Mouse (Mus musculus) small intestine, adult 2 months (tissue): ENCODE data around the gene Rhoa. TPM values are rescaled to one million over a fixed set of nuclear protein-coding genes. Genes with fewer than 3 reads are reported as not detected.
"Not testable (repeated sequence)": the region's sequence is repeated elsewhere in the genome, so short reads cannot be mapped to it uniquely, and the experiment has no call there.

Experiments used
- H3K27ac ChIP-seq: fragments of 200-500 bp; 2 replicates; pipeline ENCODE4 v1.5.1; 2012; ENCODE audit warnings: low read depth, low read length, control low read depth, inconsistent platforms; ENCODE audit not compliant: insufficient read depth
- H3K27me3 ChIP-seq: fragments of 200-500 bp; 2 replicates; pipeline ENCODE4 v1.6.1; 2012; ENCODE audit warnings: mild to moderate bottlenecking, moderate library complexity, low read length, inconsistent platforms; ENCODE audit not compliant: control insufficient read depth, insufficient read depth
- H3K36me3 ChIP-seq: fragments of 200-500 bp; 2 replicates; pipeline ENCODE4 v1.6.1; 2012; ENCODE audit warnings: mild to moderate bottlenecking, low read length, control low read depth, inconsistent platforms; ENCODE audit not compliant: control insufficient read depth, insufficient read depth
- H3K4me1 ChIP-seq: fragments of 200-500 bp; 2 replicates; pipeline ENCODE4 v1.6.1; 2012; ENCODE audit warnings: low read length, inconsistent platforms, mixed read lengths; ENCODE audit not compliant: control insufficient read depth, insufficient read depth, insufficient read length
- H3K4me3 ChIP-seq: fragments of 200-500 bp; 2 replicates; pipeline ENCODE4 v1.5.1; 2012; ENCODE audit warnings: low read depth, mild to moderate bottlenecking, control low read depth, inconsistent platforms, low read length, moderate library complexity
- CTCF ChIP-seq: fragments of 200-500 bp; IDR thresholded peaks from 2 replicates; pipeline ENCODE4 v1.5.1; 2012; ENCODE audit warnings: low read depth, mild to moderate bottlenecking, control low read depth, inconsistent platforms, low read length, moderate library complexity, mixed read lengths; ENCODE audit not compliant: insufficient replicate concordance, insufficient read length; ENCODE audit errors: extremely low read depth
- POLR2A ChIP-seq: fragments of 200-500 bp; IDR thresholded peaks from 2 replicates; pipeline ENCODE4 v1.6.1; 2012; ENCODE audit warnings: low read depth, mild to moderate bottlenecking, control low read depth, inconsistent platforms, low read length, moderate library complexity
- WGBS: fragments of 180-500 bp; shearing (Covaris S2); methylation state at CpG from one replicate; pipeline ENCODE4 v1.1.7; 2018; 5-methylcytosine and 5-hydroxymethylcytosine counted together
- polyA plus RNA-seq: library from polyadenylated mRNA; depleted of rRNA; stranded (reverse); fragments of >200 nt; gene quantifications from 2 replicates; pipeline ENCODE4 v1.2.3, GENCODE M21; 2012

Gene Rhoa
- polyA plus RNA-seq, 1 experiment, result 70.2 TPM

DNA sequence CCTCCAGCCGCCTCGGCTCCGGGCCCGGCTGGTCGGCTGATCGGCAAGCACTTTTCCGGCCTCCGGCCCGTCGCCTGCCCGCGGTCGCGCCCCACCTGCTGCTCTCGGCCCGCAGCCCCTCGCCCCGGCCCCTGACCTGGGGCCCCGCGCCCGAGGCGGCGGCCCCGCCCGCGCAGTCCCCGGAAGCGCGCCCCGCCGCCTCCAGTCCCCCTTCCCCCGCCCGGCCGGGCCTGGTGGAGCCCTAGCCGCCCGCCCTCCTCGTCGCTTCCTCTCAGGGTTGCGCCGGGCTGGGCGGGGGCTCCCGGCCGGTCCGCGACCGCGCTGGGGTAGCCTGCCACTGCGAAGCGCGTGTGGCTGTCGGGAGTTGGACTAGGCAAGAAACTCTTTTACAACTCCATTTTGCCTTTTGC, 647 bp downstream of the Rhoa start:
- H3K4me3 ChIP-seq, result peak overlapping the region; percentile 93
- H3K36me3 ChIP-seq, result peaks cover 17% of the 10 kb centered on the region
- peak overlapping the region; percentile 99 for H3K27ac ChIP-seq
- no peaks in the 10 kb centered on the region for H3K27me3 ChIP-seq
- TF ChIP-seq POLR2A (no peak), CTCF (no peak)
- under 1% methylated on average over 51 of the region's 51 CpGs for WGBS
- peaks cover 7% of the 10 kb centered on the region; the same call in 1 of the 2 replicates for H3K4me1 ChIP-seq

DNA sequence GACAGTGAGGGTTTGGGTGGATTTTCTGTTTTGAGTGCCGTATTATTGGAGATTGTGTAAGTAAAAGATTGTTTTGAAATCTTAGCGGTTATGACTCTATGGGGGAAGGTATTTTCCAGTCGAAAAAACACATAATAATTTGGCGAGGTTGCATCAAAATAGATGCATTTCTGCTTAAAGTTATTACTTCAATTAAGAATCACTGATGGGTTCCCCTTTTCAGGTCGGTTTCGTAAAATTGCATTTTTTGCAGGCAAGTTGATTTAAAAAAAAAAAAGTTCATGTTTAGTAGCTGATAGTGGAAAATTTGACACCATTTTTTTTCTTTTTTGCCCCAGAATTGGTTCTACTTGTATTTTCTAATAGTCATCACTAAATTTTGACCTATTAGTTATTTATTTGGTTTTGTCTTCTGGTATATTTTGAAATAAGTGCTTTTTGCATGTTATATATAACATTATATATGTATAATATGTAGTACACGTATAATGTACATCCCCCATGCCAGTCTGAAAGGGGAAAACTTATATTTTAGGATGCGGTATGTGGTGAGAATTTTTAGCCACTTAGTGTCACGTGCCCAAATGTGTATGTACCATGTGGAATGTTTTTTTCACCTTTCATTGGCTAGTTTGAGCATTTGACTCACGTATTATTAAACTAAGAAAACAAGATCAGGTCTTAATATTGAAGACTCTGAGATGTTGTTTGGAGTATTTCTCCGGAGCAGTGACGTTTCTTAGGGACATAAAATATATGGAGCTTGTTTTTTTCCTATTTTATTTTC, 1.3 kb downstream of the Rhoa start:
- no peak for TF ChIP-seq POLR2A
- no peak for TF ChIP-seq CTCF
- H3K27ac ChIP-seq, result peak overlapping the region; percentile 99
- 1% methylated on average over 12 of the region's 12 CpGs for WGBS
- H3K4me1 ChIP-seq, result peaks cover 7% of the 10 kb centered on the region; the same call in 1 of the 2 replicates
- peaks cover 15% of the 10 kb centered on the region for H3K36me3 ChIP-seq
- H3K27me3 ChIP-seq, result no peaks in the 10 kb centered on the region
- H3K4me3 ChIP-seq, result peak overlapping the region; percentile 93

DNA sequence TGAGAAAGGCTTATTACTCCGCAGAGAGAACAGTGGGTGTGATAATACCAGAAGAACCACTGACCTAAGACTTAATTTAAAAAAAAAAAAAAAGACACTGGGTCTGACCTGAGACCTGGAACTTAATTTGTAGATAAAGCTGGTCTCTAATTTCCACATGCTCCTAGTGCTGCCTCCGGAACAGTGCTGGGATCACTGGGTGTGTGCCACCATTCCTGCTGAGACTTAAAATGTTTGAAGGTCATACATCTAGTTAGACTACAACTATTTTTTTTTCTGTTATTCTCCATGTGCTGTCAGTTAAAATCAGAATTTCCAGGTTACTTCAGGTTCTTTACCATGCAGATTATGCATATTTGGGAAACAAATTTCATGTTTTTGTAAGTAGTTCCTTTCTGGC, 2.2 kb downstream of the Rhoa start:
- TF ChIP-seq POLR2A (no peak), CTCF (no peak)
- WGBS, result 5% methylated on average over 2 of the region's 2 CpGs
- no peak overlapping the region for H3K4me3 ChIP-seq

DNA sequence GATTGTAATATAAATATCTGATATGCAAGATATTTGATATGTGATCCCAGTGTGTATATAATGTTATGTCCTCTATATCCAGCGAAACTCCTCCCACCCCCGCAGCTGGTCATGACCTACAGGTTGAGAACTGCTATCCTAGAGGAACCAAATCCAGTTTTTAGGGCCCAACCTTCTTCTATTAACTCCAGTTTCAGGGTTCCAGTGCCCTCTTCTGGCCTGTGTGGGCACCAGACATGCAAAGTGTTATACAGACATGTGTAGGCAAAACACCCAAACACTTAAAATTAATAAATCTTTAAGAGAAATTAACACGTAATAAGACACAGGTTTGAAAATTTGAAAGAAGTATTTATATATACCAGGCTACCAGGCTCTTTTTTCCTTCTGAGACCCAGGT, 11.6 kb downstream of the Rhoa start:
- TF ChIP-seq CTCF, result no peak
- no peak for TF ChIP-seq POLR2A
- peaks cover 17% of the 10 kb centered on the region for H3K36me3 ChIP-seq
- WGBS, result 88% methylated on average over 3 of the region's 3 CpGs

More for the DNA sequence above, 2.2 kb downstream of the Rhoa start:
- Histone ChIP-seq H3K27ac (no peak overlapping the region), H3K36me3 (peaks cover 9% of the 10 kb centered on the region), H3K4me1 (peaks cover 7% of the 10 kb centered on the region; the same call in 1 of the 2 replicates), H3K27me3 (no peaks in the 10 kb centered on the region)

DNA sequence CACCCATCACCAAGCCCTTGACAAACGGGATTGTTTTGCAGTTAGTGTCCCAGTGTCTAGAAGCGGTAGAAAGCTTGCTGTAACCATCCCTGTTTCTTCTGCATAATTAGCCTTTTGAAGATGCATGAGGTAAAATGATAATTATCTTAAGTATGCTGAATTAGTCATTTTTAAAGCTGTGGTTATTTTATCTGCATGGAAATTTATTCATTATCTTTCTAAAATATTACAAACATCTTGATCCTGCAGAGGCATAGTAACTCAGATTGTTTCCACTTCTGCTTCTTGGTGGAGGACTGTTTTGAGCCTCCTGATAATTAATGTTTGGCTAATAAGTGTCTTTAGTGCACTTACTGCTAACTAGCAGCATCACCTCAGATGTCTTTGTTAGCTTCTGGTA, 12.5 kb downstream of the Rhoa start:
- 76% methylated on average over 2 of the region's 2 CpGs for WGBS
- H3K36me3 ChIP-seq, result peaks cover 17% of the 10 kb centered on the region
- TF ChIP-seq CTCF, result no peak
- TF ChIP-seq POLR2A, result no peak

More for the DNA sequence above, 11.6 kb downstream of the Rhoa start:
- H3K4me1 ChIP-seq, result no peaks in the 10 kb centered on the region
- H3K27ac ChIP-seq, result no peak overlapping the region
- no peak overlapping the region for H3K4me3 ChIP-seq
- H3K27me3 ChIP-seq, result no peaks in the 10 kb centered on the region

DNA sequence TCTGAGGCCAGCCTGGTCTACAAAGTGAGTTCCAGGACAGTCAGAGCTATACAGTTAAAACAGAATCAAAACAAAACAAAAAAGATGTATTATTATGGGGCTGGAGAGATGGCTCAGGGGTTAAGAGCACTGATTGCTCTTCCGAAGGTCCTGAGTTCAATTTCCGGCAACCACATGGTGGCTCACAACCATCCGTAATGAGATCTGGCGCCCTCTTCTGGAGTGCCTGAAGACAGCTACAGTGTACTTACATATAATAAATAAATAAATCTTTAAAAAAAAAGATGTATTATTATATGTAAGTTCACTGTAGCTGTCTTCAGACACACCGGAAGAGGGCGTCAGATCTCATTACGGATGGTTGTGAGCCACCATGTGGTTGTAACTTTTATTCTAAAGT, 16.1 kb downstream of the Rhoa start:
- 84% methylated on average over 7 of the region's 7 CpGs for WGBS
- H3K4me1 ChIP-seq, H3K27me3 ChIP-seq, H3K27ac ChIP-seq, H3K4me3 ChIP-seq: not testable (repeated sequence)
- peaks cover 16% of the 10 kb centered on the region for H3K36me3 ChIP-seq

More for the DNA sequence above, 12.5 kb downstream of the Rhoa start:
- Histone ChIP-seq H3K4me3 (no peak overlapping the region), H3K4me1 (no peaks in the 10 kb centered on the region), H3K27me3 (no peaks in the 10 kb centered on the region), H3K27ac (no peak overlapping the region)

DNA sequence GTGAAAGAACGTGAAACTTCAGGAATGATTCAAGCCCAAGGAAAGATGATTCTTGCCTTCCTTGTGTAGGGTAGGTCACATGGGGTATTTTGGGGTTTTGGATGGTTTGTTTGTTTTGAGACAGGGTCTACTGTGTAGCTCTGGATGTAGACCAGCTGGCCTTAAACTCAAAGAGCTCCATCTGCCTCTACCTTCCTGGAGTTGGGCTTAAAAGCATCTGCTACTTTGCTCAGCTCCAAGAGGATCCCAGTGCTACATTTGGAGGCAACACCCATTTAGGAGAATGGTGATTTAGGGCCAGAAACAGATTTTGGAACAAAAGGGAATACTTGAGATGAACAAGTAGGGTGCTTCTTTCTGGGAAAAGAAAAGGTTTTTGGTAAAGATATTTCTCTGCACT, 18.9 kb downstream of the Rhoa start:
- TF ChIP-seq POLR2A, result no peak
- no peak for TF ChIP-seq CTCF
- Histone ChIP-seq H3K4me1 (peaks cover 2% of the 10 kb centered on the region; the same call in 1 of the 2 replicates), H3K36me3 (peaks cover 31% of the 10 kb centered on the region), H3K4me3 (no peak overlapping the region), H3K27me3 (no peaks in the 10 kb centered on the region), H3K27ac (no peak overlapping the region)
- WGBS, result 80% methylated on average over 1 of the region's 1 CpGs
